Mouse (Mus musculus) gastrocnemius, adult 8-10 months (tissue): Measurements from ENCODE around the gene Ccdc73. TPM values are rescaled to one million over a fixed set of nuclear protein-coding genes. Genes with fewer than 3 reads are reported as not detected.
"Not testable (repeated sequence)": the region's sequence is repeated elsewhere in the genome, so short reads cannot be mapped to it uniquely, and the experiment has no call there.

Experiments used
- DNase-seq, 2 experiments: peaks; one replicate each; pipeline ENCODE4 v3.0.0; 2022; ENCODE audit warnings: low spot score in 2 of 2
- total RNA-seq, 4 experiments: library from RNA; stranded (reverse); gene quantifications; 2 replicates each; pipeline ENCODE4 v1.2.4; 2022

The Ccdc73 gene
- total RNA-seq, result 1 to 10 TPM; 2.0 to 4.5 (median 4.2) TPM

DNA sequence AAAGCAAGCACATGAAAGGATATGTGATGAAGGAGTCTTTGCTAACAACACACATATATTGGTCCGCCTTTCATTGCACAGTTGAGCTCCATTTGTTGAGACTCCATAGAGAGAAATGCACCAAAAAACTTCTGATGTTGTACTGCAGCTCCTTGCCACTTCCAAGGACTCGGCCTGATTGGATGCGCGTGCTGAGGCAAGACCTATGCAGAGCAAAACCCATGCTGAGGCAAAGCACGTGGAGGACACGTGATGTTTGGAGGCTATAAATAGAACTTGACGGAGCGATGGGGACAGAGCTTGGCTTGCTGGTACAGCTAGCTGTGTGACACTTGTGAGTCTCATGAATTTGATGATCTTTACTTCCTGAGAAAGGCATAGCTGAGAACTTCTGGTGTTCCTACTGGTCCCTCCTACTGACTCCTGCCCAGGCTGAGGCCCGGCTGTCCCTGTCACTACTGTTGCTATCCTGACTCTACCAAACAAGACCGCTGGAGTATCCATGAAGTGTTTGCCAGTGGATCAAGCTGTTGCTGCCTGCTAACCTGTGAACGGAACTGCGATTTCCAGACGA is at the start of gene Ccdc73:
Gene Ccdc73 (plus strand): TSS at position 524 of the 574 bp plus-strand sequence.
- no peak for DNase-seq

DNA sequence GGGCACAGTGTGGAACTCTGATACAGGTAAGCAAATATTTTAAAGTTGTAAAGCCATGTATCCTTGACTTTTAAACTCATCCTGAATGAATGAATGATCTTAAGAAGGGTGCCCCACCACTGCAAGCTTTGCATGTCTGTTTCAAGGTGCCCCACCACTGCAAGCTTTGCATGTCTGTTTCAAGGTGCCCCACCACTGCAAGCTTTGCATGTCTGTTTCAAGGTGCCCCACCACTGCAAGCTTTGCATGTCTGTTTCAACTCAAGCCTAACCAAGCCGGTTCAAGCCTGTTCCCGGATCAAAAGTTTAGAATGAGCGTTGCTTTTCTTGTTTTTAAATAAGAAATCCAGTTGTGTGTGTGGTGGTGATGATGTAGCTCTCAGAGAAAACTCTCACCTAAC is 48.8 kb upstream of the Ccdc73 start:
- not testable (repeated sequence) for DNase-seq

DNA sequence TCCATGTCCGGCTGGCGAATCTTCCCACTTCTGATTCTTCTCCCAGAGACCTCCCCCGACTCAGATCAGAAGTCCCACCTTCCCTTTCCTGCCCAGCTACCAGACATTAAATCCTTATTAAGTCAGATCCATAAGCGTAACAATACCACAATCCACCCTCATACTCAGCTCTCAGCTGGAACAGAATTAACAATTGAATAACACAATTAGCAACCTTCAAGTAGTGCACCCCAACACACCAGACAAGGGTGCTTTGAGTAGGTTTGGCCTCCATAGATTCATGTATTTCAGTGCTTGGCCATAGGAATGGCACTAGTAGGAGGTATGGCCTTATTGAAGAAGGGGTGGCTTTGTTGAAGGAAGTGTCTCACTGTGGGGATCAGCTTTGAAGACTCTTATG is 41.4 kb upstream of the Ccdc73 start:
- no peak for DNase-seq

DNA sequence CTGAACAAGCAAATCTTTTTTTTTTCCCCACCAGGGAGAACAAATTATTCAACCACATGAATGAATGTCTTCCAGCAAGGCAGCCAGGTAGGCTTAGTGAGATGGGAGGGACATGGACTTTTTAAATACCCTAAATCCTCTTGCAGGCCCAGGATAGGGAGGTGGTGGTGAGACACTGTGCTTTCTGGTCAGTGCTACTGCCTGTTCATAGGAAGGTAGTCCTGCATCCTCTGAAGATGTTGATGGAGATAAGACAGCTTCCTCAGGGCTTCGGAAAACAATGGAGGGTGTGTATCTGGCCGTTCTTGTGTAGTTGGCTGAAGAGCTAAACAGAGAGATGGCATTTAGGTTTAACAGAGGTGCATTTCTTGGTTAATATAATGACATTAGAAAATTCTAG is 35.1 kb upstream of the Ccdc73 start:
- no peak for DNase-seq

DNA sequence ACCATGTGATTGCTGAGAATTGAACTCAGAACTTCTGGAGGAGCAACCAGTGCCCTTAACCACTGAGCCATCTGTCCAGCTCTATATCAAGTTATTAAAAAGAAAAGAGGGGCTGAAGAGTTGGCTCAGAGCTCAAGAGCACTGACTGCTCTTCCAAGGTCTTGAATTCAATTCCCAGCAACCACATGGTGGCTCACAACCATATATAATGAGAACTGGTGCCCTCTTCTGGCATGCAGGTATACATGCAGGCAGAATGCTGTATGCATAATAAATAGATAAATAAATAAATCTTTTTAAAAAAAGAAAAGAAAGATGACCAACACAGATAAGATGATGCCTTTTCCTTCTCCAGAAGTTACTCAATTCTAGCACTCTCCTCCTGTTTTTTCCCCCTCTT is 26.6 kb upstream of the Ccdc73 start:
- no peak for DNase-seq

DNA sequence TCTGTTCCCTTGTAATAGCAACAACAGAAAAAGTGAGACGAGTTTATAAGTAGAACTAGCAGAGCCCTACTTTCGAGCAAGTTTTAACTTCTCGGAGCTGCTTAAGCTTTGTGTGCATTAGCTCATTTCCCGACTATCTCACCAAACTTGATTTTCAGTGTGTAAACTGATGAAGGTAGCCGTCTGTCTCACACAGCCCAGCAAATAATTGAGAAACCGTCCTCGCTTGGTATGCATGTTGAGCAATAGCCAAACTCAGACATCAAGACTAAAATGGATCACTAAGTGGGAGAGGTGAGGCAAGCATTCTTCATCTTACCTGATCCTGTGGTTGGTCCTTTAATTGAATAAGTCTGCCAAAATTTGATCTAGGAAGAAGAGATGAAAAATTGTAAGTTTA is 25.9 kb upstream of the Ccdc73 start:
- no peak for DNase-seq

DNA sequence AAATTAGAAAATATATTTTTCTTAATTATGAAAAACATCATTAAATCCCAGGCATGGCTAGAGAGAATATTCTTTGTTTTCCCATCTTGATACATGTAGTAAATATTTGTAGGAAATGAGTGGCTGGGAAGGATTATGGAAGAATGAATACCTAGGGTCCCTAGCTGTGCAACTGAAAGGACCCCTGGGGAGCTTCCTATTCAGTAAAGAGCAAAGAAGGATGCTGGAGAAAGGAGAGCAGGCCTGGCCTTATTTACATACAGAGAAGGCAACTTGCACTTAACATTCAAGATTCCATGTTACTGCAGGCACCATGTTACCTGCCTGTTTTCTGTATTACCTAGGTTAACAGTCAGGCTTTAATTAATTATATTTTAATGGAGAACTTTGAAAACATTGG is 25.0 kb upstream of the Ccdc73 start:
- no peak for DNase-seq

DNA sequence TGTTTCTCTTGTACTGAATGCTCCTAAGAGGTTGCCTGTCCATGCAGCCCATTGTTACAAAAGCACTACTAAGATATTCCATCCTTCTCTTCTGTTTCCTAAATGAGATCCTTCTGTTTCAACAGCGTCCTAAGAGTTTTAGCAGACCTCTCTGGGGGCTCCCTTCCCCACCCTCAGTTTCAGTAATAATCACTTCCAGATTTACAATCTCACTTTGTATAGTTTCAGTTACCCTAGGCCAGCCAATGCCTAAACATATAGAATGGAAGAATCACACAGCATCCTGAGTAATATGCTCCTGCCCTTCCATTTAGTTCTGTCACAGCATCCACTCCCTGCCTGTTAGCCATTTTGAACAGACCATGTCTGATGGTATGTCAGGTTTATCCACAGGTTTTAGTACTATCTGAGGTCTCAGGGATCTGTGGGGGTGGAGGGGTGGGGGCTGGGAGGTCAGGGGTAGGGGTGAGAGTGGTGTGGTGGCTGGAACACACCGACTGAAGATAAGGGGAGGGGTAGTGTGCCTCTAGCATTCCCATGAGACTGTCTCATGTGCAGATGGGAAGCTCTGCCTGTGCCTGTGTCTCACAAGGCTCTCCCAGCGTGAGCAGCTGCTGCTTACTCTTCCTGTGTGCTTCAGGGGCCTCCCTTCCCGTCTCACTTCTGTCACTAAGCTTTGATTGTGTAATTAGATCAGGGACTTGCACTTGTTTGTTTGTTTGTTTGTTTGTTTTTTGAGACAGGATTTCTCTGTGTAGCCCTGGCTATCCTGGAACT is 20.8 kb upstream of the Ccdc73 start:
- DNase-seq, result no peak

DNA sequence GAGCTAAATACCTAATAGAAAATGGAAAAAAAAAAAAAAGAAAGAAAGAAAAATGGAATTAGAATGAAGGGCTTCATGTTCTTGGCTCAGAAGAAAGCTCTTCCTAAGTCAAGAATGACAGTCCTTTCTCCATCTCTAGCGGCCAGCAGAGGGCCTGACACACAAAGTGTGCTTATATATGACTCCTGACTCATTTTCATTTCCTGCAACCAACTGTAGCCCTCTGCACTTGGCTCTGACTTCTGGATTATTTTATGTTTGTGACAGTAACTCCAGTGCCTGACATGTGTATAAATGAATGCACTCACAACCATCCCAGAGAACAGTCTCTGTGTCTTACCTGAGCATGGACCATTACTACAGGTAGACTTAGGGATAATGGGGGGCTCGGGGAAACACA is 20.0 kb upstream of the Ccdc73 start:
- no peak for DNase-seq

DNA sequence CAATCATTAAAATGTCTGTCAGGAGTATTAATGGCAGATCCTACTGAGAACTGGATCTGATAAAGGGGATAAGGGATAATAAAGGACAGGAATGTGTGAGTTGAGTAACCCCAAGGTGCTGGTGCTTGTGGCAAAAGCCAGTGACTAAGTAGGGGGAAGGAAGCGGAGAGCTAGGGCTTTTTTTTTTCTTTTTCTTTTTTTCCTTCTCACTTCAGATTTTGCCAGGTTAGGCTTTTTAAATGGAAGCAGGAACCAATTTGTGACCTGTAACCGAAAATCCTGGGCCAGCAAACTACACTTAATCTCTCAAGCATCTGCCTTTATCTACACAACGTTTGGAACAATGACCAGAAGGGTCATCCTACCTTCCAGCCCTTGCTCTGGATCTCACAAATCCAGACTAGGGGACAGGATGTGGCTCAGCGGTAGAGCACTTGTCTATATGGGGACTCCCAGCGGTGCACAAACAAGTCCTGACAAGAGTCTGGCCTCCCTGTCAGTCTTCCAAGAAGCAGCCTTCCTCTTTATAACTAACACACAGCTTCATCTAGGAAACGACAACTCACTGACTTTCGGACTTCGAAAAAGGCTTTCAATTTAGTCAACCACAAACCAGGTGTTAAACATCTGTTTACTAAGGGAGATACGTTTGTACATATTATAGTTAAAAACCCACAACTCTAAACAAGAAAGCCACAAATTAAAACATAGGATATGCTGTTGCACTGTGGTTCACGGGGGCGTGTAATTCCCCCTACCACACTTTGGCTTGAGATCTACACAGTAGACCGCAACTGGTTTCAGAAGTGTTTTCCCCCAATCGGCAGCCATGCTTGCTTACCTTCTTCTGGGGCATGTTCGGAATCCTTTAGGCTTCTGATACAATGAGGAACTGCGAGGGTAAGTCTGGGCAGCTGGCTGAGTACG is 19.1 kb upstream of the Ccdc73 start:
- no peak for DNase-seq

DNA sequence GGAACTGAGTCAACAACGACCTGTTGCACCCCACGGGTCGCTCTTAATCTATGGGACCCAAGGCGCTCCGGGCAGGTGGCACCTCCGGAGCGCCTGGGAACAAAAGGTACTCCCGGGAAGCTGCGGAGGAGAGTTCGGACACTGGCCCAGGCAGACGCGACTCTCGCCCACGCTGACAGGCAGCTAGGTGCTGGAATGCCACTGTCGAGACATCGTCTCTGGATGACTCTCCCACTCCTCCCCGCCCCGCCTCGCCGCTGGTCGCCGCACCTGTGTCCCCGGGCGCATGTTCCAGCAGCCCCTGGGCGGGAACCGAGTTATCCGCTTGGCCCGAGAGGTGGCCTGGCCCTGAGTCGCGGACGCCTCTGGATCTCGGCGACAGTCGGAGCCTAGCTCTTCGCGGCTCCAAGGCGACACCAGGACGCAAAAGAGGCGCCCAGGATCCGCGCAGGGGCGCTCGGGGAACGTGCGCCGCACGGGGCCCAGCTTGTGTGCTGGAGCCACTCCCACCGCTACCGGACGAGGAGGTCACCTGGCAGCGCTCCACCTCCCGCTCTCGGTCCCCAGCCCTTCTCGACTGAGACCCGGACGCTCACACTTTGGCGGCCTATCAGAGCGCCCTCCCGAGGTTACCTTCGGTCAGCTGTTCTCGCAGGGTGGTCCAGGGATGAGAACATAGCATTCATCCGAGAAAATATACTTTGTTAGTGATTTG is 18.2 kb upstream of the Ccdc73 start, which contains the start of gene Prrg4:
Gene Prrg4 (minus strand): TSS at position 601 of the 715 bp plus-strand sequence.
- peak in 1 of 2 experiments; percentile 21 for DNase-seq

DNA sequence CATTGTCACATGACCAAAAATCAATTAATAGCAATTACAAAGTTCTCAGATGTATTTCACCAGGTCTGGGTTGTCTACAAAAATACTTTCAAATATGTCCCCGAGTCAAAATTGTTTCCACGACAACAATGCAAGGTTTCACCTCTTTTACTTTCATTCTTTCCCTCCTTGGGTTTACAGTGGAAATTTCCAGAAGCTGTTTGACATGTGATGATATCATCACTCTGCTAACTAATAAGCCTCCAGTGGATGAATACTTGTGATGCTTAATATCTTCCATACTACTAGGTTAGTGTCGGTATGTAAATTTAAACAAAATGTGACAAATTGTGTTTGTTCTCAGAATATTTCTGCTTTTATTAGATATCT is 17.6 kb upstream of the Ccdc73 start:
- DNase-seq, result no peak

DNA sequence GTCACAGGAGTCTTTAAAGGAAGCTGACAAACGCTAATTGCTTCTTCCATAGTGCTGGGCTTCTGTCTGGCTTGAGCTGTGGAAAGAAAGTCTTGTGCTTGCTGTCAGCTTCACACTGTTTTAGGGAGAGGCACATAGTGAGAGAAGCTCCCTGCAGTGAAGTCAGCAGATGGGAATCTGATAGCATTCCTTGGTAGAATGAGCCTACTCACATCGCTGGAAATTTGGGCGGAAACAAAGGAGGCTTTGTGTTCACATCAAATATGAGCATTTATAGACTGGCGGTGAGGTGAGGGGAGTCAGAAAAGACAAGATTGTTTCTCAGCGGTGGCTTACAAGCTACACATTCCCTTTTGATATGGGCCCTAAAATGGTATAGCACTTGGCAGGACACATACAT is 15.9 kb upstream of the Ccdc73 start:
- no peak for DNase-seq

DNA sequence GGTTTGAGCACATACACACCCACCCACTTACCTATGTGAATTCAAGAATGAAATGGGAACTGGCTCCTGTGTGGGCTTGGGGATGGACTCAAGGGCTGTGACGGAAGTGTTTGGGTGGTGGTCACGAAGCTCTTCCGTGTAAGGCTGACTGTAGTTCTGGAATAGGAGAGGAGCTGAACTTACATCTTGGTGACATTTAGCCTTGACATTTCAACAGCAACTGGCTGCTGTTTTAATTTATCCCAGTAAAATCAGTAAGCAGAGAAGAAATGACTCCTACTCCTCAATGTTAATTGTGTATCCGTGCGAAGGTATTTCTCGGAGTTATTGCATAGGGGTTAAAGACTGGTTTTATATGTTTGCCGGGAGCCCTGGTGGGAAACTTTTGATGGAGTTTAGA is 15.1 kb upstream of the Ccdc73 start:
- DNase-seq, result no peak

DNA sequence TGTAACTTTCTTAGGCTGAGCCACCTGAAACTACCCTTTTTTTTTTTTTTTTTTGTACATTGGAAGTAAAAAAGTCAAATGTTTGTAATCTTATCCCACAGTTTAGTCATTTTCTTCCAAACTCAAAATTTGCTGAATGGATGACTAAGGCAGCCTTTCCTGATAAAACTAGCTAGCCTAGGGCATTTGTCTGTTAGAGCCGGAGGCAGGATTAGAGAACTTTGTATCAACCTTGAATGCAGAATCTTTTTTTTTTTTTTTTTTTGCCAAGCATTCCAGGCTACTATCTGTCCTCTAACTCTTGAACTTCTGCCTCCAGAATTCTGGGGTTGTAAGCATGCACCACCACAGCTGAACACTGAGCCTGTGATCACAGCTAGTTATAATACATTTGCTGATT is 12.8 kb upstream of the Ccdc73 start:
- DNase-seq, result no peak

DNA sequence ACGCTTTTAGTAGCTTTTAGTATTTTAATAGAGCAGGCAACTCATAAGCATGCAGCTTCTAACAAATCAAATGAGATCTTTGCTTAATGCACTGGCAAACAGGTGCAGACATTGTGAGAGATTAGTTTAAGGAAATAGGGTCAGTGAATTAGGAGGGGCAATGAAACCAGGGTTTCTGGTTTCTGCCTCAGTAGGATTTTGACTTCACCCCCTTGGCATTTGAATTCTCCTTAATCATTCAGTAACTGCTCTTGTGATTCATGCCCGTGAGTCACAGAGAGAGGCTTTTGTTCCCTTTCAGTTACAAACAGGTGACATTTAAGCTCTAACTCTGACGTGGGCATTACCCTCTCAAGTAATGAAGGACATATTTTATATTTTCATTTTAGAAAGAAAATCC is 11.9 kb upstream of the Ccdc73 start:
- no peak for DNase-seq

DNA sequence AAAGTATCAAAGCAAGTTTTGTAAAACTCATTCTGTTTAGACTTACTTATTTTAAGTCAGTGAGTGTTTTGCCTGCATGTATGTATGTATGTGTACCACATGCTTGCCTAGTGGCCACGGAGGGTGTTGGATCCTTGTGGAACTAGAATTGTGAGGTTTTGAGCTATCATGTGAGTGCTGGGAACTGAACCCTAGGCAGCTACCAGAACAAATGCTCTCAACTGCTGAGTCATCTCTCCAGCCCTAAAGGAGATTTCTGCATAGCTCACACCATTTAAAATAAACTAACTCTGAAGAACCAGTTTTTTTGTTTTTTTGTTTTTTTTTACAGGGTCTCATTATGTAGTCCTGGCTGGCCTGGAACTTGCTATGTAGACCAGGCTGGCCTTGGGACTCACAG is 11.4 kb upstream of the Ccdc73 start:
- no peak for DNase-seq

DNA sequence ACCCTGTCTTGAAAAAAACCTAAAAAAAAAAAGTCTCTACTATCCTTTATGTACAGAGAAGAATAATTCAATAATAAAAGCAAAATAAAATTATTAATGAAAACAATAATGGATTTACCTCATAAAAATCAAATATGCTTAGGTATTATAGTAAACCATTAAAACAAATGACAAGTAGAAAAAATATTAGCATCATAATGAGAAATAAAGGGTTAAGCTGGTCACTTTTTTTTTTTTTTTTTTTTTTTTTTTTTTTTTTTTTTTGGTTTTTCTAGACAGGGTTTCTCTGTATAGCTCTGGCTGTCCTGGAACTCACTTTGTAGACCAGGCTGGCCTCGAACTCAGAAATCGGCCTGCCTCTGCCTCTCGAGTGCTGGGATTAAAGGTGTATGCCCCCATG is 9.5 kb upstream of the Ccdc73 start:
- DNase-seq, result not testable (repeated sequence)

DNA sequence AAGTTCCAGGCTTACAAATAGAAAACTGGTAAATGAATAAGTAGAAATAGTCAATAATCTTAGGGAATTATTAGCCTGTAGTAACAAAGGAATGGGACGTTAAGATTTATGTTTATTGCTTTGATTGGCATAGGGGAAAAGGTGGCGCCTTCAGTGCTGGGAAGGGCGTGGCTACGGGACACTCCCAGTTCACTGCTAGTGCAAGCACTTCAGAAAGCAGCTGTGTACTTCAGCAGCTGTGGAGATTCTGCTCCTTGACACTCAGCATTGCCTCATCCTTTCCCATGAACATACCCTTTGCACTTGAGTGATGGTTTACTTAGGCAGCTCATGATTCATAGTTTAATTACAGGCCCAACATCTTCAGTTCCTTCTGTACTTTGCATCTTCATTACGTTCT is 8.5 kb upstream of the Ccdc73 start:
- DNase-seq, result no peak

DNA sequence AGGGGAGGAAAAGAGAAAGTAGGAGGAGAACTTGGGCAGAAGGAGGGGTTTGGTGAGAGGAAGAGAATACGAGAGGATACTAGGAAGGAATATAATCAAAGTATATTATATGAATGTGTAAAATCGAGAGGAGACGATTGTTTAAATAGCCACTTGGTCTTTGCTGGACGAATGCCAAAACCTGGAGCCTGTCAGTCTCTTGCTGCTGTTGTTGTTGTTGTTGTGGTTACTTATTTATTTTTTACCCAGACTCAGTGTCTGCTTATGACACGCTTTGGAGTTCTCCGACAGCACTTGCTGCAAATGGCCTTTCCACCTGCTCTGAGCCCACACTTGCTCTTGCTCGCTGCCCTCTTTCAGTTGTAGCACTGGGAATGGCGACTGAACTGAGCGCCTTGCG is 7.2 kb upstream of the Ccdc73 start:
- DNase-seq, result no peak

DNA sequence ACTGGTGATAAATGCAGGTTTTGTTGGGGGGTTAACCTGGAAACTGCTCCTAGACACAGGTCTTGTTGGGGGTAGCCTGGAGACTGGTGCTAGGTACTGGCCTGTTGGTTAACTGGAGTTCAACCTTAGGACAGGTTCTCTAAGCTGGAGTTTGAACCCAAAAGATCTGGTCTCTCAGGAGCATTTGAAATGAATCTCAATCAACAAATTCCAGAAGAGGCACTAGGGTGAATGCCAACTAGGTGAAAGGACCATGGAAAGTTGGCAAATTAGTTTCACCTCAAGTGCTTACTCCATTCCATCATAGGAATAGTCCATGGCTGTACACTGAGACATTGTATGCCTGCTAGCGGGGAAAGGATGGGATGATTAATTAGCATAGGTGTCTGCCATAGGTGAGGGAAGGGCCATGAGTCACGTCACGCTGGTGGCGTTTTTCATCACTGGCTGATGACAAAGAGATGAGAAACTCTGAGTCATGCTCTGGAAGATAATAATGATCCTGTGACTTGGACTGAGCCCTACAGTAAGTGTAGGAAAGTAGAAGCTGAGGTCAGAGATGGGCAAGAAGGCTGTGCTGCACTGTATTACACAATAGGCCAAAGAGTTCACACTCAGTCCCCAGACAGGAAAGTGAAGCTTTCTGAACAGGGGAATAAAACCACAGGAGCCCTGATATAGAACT is 3.3 kb upstream of the Ccdc73 start:
- DNase-seq, result no peak
